In the genomic region with DNA sequence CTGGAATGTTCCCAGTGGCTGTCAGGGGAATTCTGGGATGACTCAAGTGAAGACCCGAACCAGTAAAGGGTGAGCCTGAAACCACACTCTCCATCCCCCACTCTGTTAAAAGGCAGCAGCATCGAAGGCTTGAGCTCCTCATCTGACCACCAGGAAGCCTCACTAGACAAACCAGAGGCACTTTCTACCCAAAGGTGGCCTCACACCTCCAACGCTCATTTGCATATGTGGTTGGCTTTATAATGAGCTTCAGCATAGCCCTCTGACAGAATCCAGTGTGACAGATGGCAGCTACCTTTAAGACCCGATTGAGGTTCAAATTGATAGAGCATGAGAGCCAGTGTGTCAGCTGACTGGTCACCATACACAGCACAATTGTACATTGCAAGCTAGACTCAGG, we compare ENCODE assay signal across 20 mouse cellular contexts. TPM values are rescaled to one million over a fixed set of nuclear protein-coding genes. Genes with fewer than 3 reads are reported as not detected.
"Had no signal": no experiment of that assay in that cellular context is flagged by ENCODE, and none has a peak within 500 bp of the region (broad histone marks: within the 10 kb centered on the region; RNA-seq: fewer than 3 reads in every experiment).

No protein-coding gene starts in this region.

- H3K4me3 ChIP-seq: liver, embryonic 15.5 days; lung, embryonic 15.5 days; midbrain, embryonic 13.5 days; midbrain, embryonic 15.5 days; neural tube, embryonic 12.5 days; stomach, embryonic 15.5 days had no signal

- H3K4me2 ChIP-seq: liver, embryonic 15.5 days; lung, embryonic 15.5 days; midbrain, embryonic 11.5 days; midbrain, embryonic 13.5 days; midbrain, embryonic 15.5 days; neural tube, embryonic 12.5 days; stomach, embryonic 15.5 days had no signal

- H3K27me3 ChIP-seq: lung, embryonic 15.5 days; midbrain, embryonic 15.5 days; stomach, embryonic 15.5 days had no signal

- H3K36me3 ChIP-seq: liver, embryonic 15.5 days; lung, embryonic 15.5 days; midbrain, embryonic 13.5 days; midbrain, embryonic 15.5 days; neural tube, embryonic 12.5 days; stomach, embryonic 15.5 days had no signal

- ATAC-seq: liver, postnatal 0 days; midbrain, embryonic 13.5 days; midbrain, embryonic 15.5 days had no signal

- H3K27ac ChIP-seq: liver, embryonic 15.5 days; lung, embryonic 15.5 days; macrophage; midbrain, embryonic 13.5 days; midbrain, embryonic 15.5 days; neural tube, embryonic 12.5 days; stomach, embryonic 15.5 days; stomach, postnatal 0 days had no signal

- H3K4me1 ChIP-seq: midbrain, embryonic 15.5 days; neural tube, embryonic 12.5 days had no signal

- DNase-seq: liver, postnatal 0 days; lung, adult 2 months; lung, postnatal 10 days; right cerebral cortex, postnatal 14 days; thymus, adult 2 months; thymus, postnatal 25 days; thymus, postnatal 4 days had no signal

- H3K9me3 ChIP-seq: liver, embryonic 15.5 days; lung, embryonic 15.5 days; midbrain, embryonic 13.5 days; midbrain, embryonic 15.5 days; neural tube, embryonic 12.5 days; stomach, embryonic 15.5 days had no signal

- H3K9ac ChIP-seq: liver, embryonic 15.5 days; liver, postnatal 0 days; lung, embryonic 15.5 days; midbrain, embryonic 15.5 days; neural tube, embryonic 12.5 days; stomach, embryonic 15.5 days had no signal

RNA-seq across cellular contexts. Expression of a gene that starts 40.3 kb away (rescaled TPM):
- total RNA-seq: midbrain, postnatal 0 days had no signal
- polyA plus RNA-seq: liver, embryonic 15.5 days; liver, postnatal 0 days; lung, adult 2 months; lung, embryonic 15.5 days; macrophage; midbrain, embryonic 11.5 days; midbrain, embryonic 13.5 days; midbrain, embryonic 15.5 days; midbrain, postnatal 0 days; neural tube, embryonic 12.5 days; neural tube, embryonic 14.5 days; spleen, adult 2 months; stomach, embryonic 15.5 days; stomach, postnatal 0 days; thymus, adult 2 months; urinary bladder, adult 2 months had no signal
